Mouse (Mus musculus) gastrocnemius, postnatal 4 days (tissue): Measurements from ENCODE around the gene Aldh3b3. TPM values are rescaled to one million over a fixed set of nuclear protein-coding genes. Genes with fewer than 3 reads are reported as not detected.
"Not testable (repeated sequence)": the region's sequence is repeated elsewhere in the genome, so short reads cannot be mapped to it uniquely, and the experiment has no call there.

Source experiments
- DNase-seq, 2 experiments: peaks; one replicate each; pipeline ENCODE4 v3.0.0; 2021 to 2022; ENCODE audit warnings: low spot score in 2 of 2, mixed read lengths in 2 of 2
- total RNA-seq, 2 experiments: library from RNA; stranded (reverse); gene quantifications; 2 replicates each; pipeline ENCODE4 v1.2.3; 2021

Gene Aldh3b3
- total RNA-seq, 2 experiments from 2014 or later, result 0.08 to 0.12 TPM

GRCm38 (mm10) chr19:3966330-3967075, 8.1 kb downstream of the Aldh3b3 start:
- DNase-seq, result no peak

GRCm38 (mm10) chr19:3967258-3967657, 8.8 kb downstream of the Aldh3b3 start:
- DNase-seq, result no peak

- no peak for DNase-seq
Measured at GRCm38 (mm10) chr19:3972229-3972628, 13.8 kb downstream of the Aldh3b3 start, which contains the start of gene Aldh3b2. Gene Aldh3b2, plus strand, starts transcription at chr19:3972328.

GRCm38 (mm10) chr19:3974608-3975007, 16.2 kb downstream of the Aldh3b3 start:
- DNase-seq, result not testable (repeated sequence)

GRCm38 (mm10) chr19:3975866-3976265, 17.4 kb downstream of the Aldh3b3 start:
- DNase-seq, result no peak

- DNase-seq, result peak; percentile 57 to 79
Measured at GRCm38 (mm10) chr19:3980309-3980708, 21.9 kb downstream of the Aldh3b3 start.

GRCm38 (mm10) chr19:3980917-3981316, 22.5 kb downstream of the Aldh3b3 start:
- DNase-seq, result no peak

GRCm38 (mm10) chr19:3983527-3984200, 25.2 kb downstream of the Aldh3b3 start:
- no peak for DNase-seq

- DNase-seq, result no peak
Measured at GRCm38 (mm10) chr19:3985261-3985681, 26.8 kb downstream of the Aldh3b3 start.

- peak; percentile 64 to 75 for DNase-seq
Measured at GRCm38 (mm10) chr19:3986334-3986733, 27.9 kb downstream of the Aldh3b3 start, which contains the start of gene Acy3. Gene Acy3, plus strand, starts transcription at chr19:3986570.

- DNase-seq, result no peak
Measured at GRCm38 (mm10) chr19:3988066-3988465, 29.6 kb downstream of the Aldh3b3 start.

GRCm38 (mm10) chr19:3988750-3989149, 30.3 kb downstream of the Aldh3b3 start:
- DNase-seq, result no peak

- DNase-seq, result no peak
Measured at GRCm38 (mm10) chr19:3990804-3991203, 32.4 kb downstream of the Aldh3b3 start.

- no peak for DNase-seq
Measured at GRCm38 (mm10) chr19:3991562-3991961, 33.1 kb downstream of the Aldh3b3 start.

GRCm38 (mm10) chr19:3991966-3992365, 33.5 kb downstream of the Aldh3b3 start:
- DNase-seq, result no peak

- no peak for DNase-seq
Measured at GRCm38 (mm10) chr19:3992416-3992815, 34.0 kb downstream of the Aldh3b3 start, which contains the start of gene Tbx10. Gene Tbx10, plus strand, starts transcription at chr19:3992752.

GRCm38 (mm10) chr19:3994932-3995331, 36.5 kb downstream of the Aldh3b3 start:
- no peak for DNase-seq

- no peak for DNase-seq
Measured at GRCm38 (mm10) chr19:3995505-3995904, 37.1 kb downstream of the Aldh3b3 start.

GRCm38 (mm10) chr19:3996106-3996505, 37.7 kb downstream of the Aldh3b3 start:
- no peak for DNase-seq

- no peak for DNase-seq
Measured at GRCm38 (mm10) chr19:3996747-3997146, 38.3 kb downstream of the Aldh3b3 start.

GRCm38 (mm10) chr19:3997231-3997630, 38.8 kb downstream of the Aldh3b3 start:
- DNase-seq, result no peak

GRCm38 (mm10) chr19:3998335-3998734, 39.9 kb downstream of the Aldh3b3 start:
- DNase-seq, result peak in 1 of 2 experiments; percentile 16
